In genomic region chr19:22178549-22178948, GRCm38 (mm10) we compare ENCODE assay signal across 22 mouse cellular contexts. TPM values are rescaled to one million over a fixed set of nuclear protein-coding genes. Genes with fewer than 3 reads are reported as not detected.
A peak's percentile ranks its signal among the peaks of the same experiment; 100 is the strongest.
DNase-seq lines count a peak whose midpoint lies in the region; ATAC-seq and TF ChIP-seq lines count a peak whose summit lies in the region.
"Had no signal": no experiment of that assay in that cellular context is flagged by ENCODE, and none has a peak within 500 bp of the region (broad histone marks: within the 10 kb centered on the region; RNA-seq: fewer than 3 reads in every experiment).

No protein-coding gene starts in this region.

- no peaks in the 10 kb centered on the region for H3K79me3 ChIP-seq in C2C12 (ENCODE audit: low read depth)

- ATAC-seq in activated CD4-positive, CD25-positive, alpha-beta regulatory T cell, adult 4 months: no peak
- ATAC-seq: forebrain, embryonic 14.5 days; forebrain, embryonic 16.5 days; Patski had no signal

- peak; percentile 64 for DNase-seq in 3T3-L1 (ENCODE audit: low read depth, low spot score)
- peak; percentile 34 for DNase-seq in adipocyte (ENCODE audit: low spot score)
- DNase-seq in fibroblast of lung, adult 2 months (ENCODE audit: low read depth): peak; percentile 22
- no peak for DNase-seq in cerebellum, postnatal 36 days
- DNase-seq in heart, postnatal 4 days: no peak
- DNase-seq: adrenal gland, adult 8-10 months; adrenal gland, postnatal 14 days; adrenal gland, postnatal 36 days; B cell, adult 2 months; cerebellum, adult 11-12 months; cerebellum, adult 9-10 months; embryo, embryonic 11 days had no signal

- H3K79me2 ChIP-seq in C2C12 (ENCODE audit: control insufficient read depth, insufficient read depth): no peaks in the 10 kb centered on the region

- no peak overlapping the region for H3K4me3 ChIP-seq in C2C12 (ENCODE audit: insufficient read depth, poor library complexity, severe bottlenecking)
- H3K4me3 ChIP-seq: embryonic facial prominence, embryonic 13.5 days; embryonic facial prominence, embryonic 15.5 days; forebrain, embryonic 10.5 days; forebrain, embryonic 12.5 days had no signal

- H3K27me3 ChIP-seq in C2C12 (ENCODE audit: control insufficient read depth, insufficient read depth, insufficient read length): no peaks in the 10 kb centered on the region
- H3K27me3 ChIP-seq: embryonic facial prominence, embryonic 13.5 days; embryonic facial prominence, embryonic 15.5 days; forebrain, embryonic 12.5 days had no signal

- H3ac ChIP-seq in C2C12 (ENCODE audit: control insufficient read depth, insufficient read length, low read depth): no peak overlapping the region

- no peaks in the 10 kb centered on the region for H3K36me3 ChIP-seq in C2C12 (ENCODE audit: control insufficient read depth, insufficient read depth)
- H3K36me3 ChIP-seq: embryonic facial prominence, embryonic 13.5 days; embryonic facial prominence, embryonic 15.5 days; forebrain, embryonic 10.5 days; forebrain, embryonic 12.5 days had no signal

- no peak for TF ChIP-seq CTCF in C2C12 (IDR thresholded peaks at IDR 0.05; ENCODE audit: control insufficient read depth, insufficient read depth, insufficient read length)

TF ChIP-seq in C2C12, 6 proteins besides CTCF, POLR2A, EP300 and RAD21:
- TF ChIP-seq FOSL1 (IDR thresholded peaks at IDR 0.05; ENCODE audit: insufficient read depth, low read length, poor library complexity, severe bottlenecking): no peak
- peak; percentile 62 for TF ChIP-seq CEBPB (IDR thresholded peaks at IDR 0.05; ENCODE audit: low read depth)

RNA-seq across cellular contexts. Expression of gene Trpm3, which starts 39.7 kb away (rescaled TPM):
- polyA plus RNA-seq in C2C12 (2012; fragmentation: generic; extraction: Trizol): 0.05 TPM
- under 1 TPM in 1 of 2 experiments, not detected in 1; 0.24 TPM for polyA plus RNA-seq in activated CD4-positive, CD25-positive, alpha-beta regulatory T cell, adult 4 months (2017; shearing (Covaris generic))
- total RNA-seq in heart, postnatal 4 days (2021): 1 to 10 TPM; 1.3 to 1.4 TPM
- total RNA-seq: MEL had no signal

Comparison
In these comparisons a context has a peak if more than half of its experiments do, and no peak if none do; other contexts are left out.
1. DNase-seq: peak in 3T3-L1 (single experiment), adipocyte (single experiment) and fibroblast of lung, adult 2 months (single experiment); none in cerebellum, postnatal 36 days (0 of 2) and heart, postnatal 4 days (single experiment).